Mouse (Mus musculus) thymus, postnatal 36 days (tissue): ENCODE results near the gene Gadd45a.

Experiments used
- DNase-seq, 2 experiments: peaks; one replicate each; pipeline ENCODE4 v3.0.0; 2022; ENCODE audit warnings: mixed read lengths in 2 of 2

Gene Gadd45a

GRCm38 (mm10) chr6:67015739-67016519 is 21.3 kb downstream of the Gadd45a start:
- no peak for DNase-seq

- no peak for DNase-seq
Measured at GRCm38 (mm10) chr6:67014679-67015075, 22.6 kb downstream of the Gadd45a start.

GRCm38 (mm10) chr6:67013949-67014678 is 23.1 kb downstream of the Gadd45a start:
- DNase-seq = no peak

GRCm38 (mm10) chr6:67013293-67013948 is 23.8 kb downstream of the Gadd45a start:
- no peak for DNase-seq

GRCm38 (mm10) chr6:67011217-67011518 is 26.1 kb downstream of the Gadd45a start:
- DNase-seq = no peak

- no peak for DNase-seq
Measured at GRCm38 (mm10) chr6:67010370-67011216, 26.7 kb downstream of the Gadd45a start.

- no peak for DNase-seq
Measured at GRCm38 (mm10) chr6:67009888-67010287, 27.4 kb downstream of the Gadd45a start.

GRCm38 (mm10) chr6:66999800-67000199 is 37.5 kb downstream of the Gadd45a start:
- no peak for DNase-seq

GRCm38 (mm10) chr6:66998645-66999044 is 38.6 kb downstream of the Gadd45a start:
- no peak for DNase-seq

- no peak for DNase-seq
Measured at GRCm38 (mm10) chr6:66996257-66996656, 41.0 kb downstream of the Gadd45a start.

- no peak for DNase-seq
Measured at GRCm38 (mm10) chr6:66995825-66996224, 41.4 kb downstream of the Gadd45a start.

- no peak for DNase-seq
Measured at GRCm38 (mm10) chr6:66994981-66995380, 42.3 kb downstream of the Gadd45a start.

GRCm38 (mm10) chr6:66992786-66993185 is 44.5 kb downstream of the Gadd45a start:
- DNase-seq = no peak

- DNase-seq = no peak
Measured at GRCm38 (mm10) chr6:66992232-66992631, 45.0 kb downstream of the Gadd45a start.

GRCm38 (mm10) chr6:66989518-66989917 is 47.7 kb downstream of the Gadd45a start:
- DNase-seq = no peak

- no peak for DNase-seq
Measured at GRCm38 (mm10) chr6:66989037-66989436, 48.2 kb downstream of the Gadd45a start.

GRCm38 (mm10) chr6:66988363-66988762 is 48.9 kb downstream of the Gadd45a start:
- DNase-seq = no peak

GRCm38 (mm10) chr6:66987643-66988042 is 49.6 kb downstream of the Gadd45a start:
- DNase-seq = peak; percentile 32 to 59

GRCm38 (mm10) chr6:66986063-66986462 is 51.2 kb downstream of the Gadd45a start:
- no peak for DNase-seq

- no peak for DNase-seq
Measured at GRCm38 (mm10) chr6:66985500-66985899, 51.8 kb downstream of the Gadd45a start.
